ENCODE assay signal across 24 mouse cellular contexts in genomic region chr10:9763831-9764230, GRCm38 (mm10).
"Had no signal": no experiment of that assay in that cellular context is flagged by ENCODE, and none has a peak within 500 bp of the region (broad histone marks: within the 10 kb centered on the region; RNA-seq: fewer than 3 reads in every experiment).

No protein-coding gene starts in this region.

- H3K9me3 ChIP-seq: heart, embryonic 10.5 days; heart, embryonic 12.5 days; hindbrain, embryonic 10.5 days; hindbrain, embryonic 12.5 days; intestine, embryonic 15.5 days; limb, embryonic 13.5 days had no signal

- H3K9ac ChIP-seq: heart, embryonic 12.5 days; hindbrain, embryonic 12.5 days; hindbrain, embryonic 14.5 days; intestine, embryonic 15.5 days; limb, embryonic 13.5 days had no signal

- ATAC-seq: forebrain, embryonic 16.5 days; hindbrain, embryonic 16.5 days; inflammation-experienced regulatory T-cells, adult 6 months; intestine, embryonic 15.5 days; intestine, postnatal 0 days had no signal

- H3K27ac ChIP-seq: gastrocnemius, adult 2 months; heart, embryonic 10.5 days; hindbrain, embryonic 10.5 days; hindbrain, embryonic 12.5 days; hindbrain, embryonic 14.5 days; intestine, embryonic 15.5 days; layer of hippocampus, adult 2 months; limb, embryonic 13.5 days had no signal

- H3K4me3 ChIP-seq: gastrocnemius, adult 2 months; heart, embryonic 10.5 days; heart, embryonic 12.5 days; hindbrain, embryonic 10.5 days; hindbrain, embryonic 12.5 days; intestine, embryonic 15.5 days; layer of hippocampus, adult 2 months; limb, embryonic 13.5 days had no signal

- H3K4me2 ChIP-seq: heart, embryonic 12.5 days; hindbrain, embryonic 12.5 days; hindbrain, embryonic 14.5 days; intestine, embryonic 15.5 days; limb, embryonic 13.5 days had no signal

- H3K4me1 ChIP-seq: hindbrain, embryonic 10.5 days; hindbrain, embryonic 12.5 days; intestine, embryonic 15.5 days; limb, embryonic 13.5 days had no signal

- H3K27me3 ChIP-seq: heart, embryonic 12.5 days; hindbrain, embryonic 12.5 days; intestine, embryonic 15.5 days; limb, embryonic 13.5 days had no signal

- DNase-seq: gastrocnemius, adult 2 months; gastrocnemius, postnatal 10 days; gastrocnemius, postnatal 25 days; heart, postnatal 10 days; heart, postnatal 4 days; kidney, adult 18-20 months; kidney, adult 8-10 months; kidney, postnatal 10 days; kidney, postnatal 25 days; kidney, postnatal 4 days; layer of hippocampus, postnatal 36 days; left cerebral cortex, postnatal 4 days had no signal
